Mouse (Mus musculus) liver, postnatal 0 days (tissue): Measurements from ENCODE around the gene Tulp2.
"Not testable (repeated sequence)": the region's sequence is repeated elsewhere in the genome, so short reads cannot be mapped to it uniquely, and the experiment has no call there.

Experiments used
- CTCF ChIP-seq: sonication (generic); IDR thresholded peaks from 2 replicates; pipeline ENCODE4 v1.5.1; 2016; ENCODE audit warnings: antibody characterized with exemption, low read depth
- EP300 ChIP-seq: IDR thresholded peaks from 2 replicates; pipeline ENCODE4 v1.6.1; 2016; ENCODE audit warnings: antibody characterized with exemption, low read depth, mild to moderate bottlenecking

DNA sequence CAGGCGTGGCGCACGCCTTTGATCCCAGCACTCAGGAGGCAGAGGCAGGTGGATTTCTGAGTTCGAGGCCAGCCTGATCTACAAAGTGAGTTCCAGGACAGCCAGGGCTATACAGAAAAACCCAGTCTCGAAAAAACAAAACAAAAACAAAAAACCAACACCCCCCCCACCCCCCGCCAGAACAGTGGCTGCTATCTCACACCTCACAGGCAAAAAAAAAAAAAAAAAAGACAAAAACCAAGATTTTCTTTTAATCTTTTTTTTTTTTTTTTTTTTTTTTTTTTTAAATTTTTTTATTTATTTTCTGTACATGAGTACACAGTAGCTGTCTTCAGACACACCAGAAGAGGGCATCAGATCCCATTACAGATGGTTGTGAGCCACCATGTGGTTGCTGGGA lies 45.5 kb downstream of the Tulp2 start:
- TF ChIP-seq CTCF, EP300: not testable (repeated sequence)
